In genomic region chr15:100417854-100418450, GRCm38 (mm10) we compare ENCODE assay signal across 19 mouse cellular contexts. TPM values are rescaled to one million over a fixed set of nuclear protein-coding genes. Genes with fewer than 3 reads are reported as not detected.
DNase-seq lines count a peak whose midpoint lies in the region; ATAC-seq and TF ChIP-seq lines count a peak whose summit lies in the region.
"Had no signal": no experiment of that assay in that cellular context is flagged by ENCODE, and none has a peak within 500 bp of the region (broad histone marks: within the 10 kb centered on the region; RNA-seq: fewer than 3 reads in every experiment).

No protein-coding gene starts in this region.

- no peaks in the 10 kb centered on the region for H3K9me3 ChIP-seq in kidney, embryonic 15.5 days (replicated peaks)
- H3K9me3 ChIP-seq in G1E (replicated peaks) = no peaks in the 10 kb centered on the region
- no peaks in the 10 kb centered on the region for H3K9me3 ChIP-seq in liver, embryonic 15.5 days (replicated peaks)
- H3K9me3 ChIP-seq in lung, postnatal 0 days (ENCODE audit: low read length) = no peaks in the 10 kb centered on the region
- H3K9me3 ChIP-seq: megakaryocyte, embryonic 14.5 days had no signal

- no peaks in the 10 kb centered on the region for H3K36me3 ChIP-seq in kidney, embryonic 15.5 days
- H3K36me3 ChIP-seq in G1E (replicated peaks) = peaks cover 61% of the 10 kb centered on the region
- peaks cover 30% of the 10 kb centered on the region for H3K36me3 ChIP-seq in liver, embryonic 15.5 days (replicated peaks)
- H3K36me3 ChIP-seq in lung, postnatal 0 days (ENCODE audit: insufficient read depth, low read length) = no peaks in the 10 kb centered on the region

- no peak for ATAC-seq in kidney, embryonic 15.5 days (replicated peaks; ENCODE audit: low FRiP score)
- ATAC-seq in G1E (ENCODE audit: extremely low read depth, insufficient number of reproducible peaks, low FRiP score, poor library complexity, severe bottlenecking) = no peak
- no peak for ATAC-seq in liver, embryonic 15.5 days (ENCODE audit: insufficient read depth)
- no peak for ATAC-seq in lung, postnatal 0 days
- ATAC-seq: activated CD4-positive, CD25-positive, alpha-beta regulatory T cell, adult 4 months; forebrain, postnatal 0 days had no signal

- no peak for TF ChIP-seq CTCF in G1E (IDR thresholded peaks at IDR 0.05; ENCODE audit: low read depth, low read length)
- no peak for TF ChIP-seq CTCF in lung, postnatal 0 days (IDR thresholded peaks at IDR 0.05)

- no peak overlapping the region for H3K9ac ChIP-seq in kidney, embryonic 15.5 days
- peak overlapping the region; percentile 44 for H3K9ac ChIP-seq in liver, embryonic 15.5 days
- H3K9ac ChIP-seq in lung, postnatal 0 days (replicated peaks; ENCODE audit: low read depth) = no peak overlapping the region
- H3K9ac ChIP-seq: forebrain, postnatal 0 days; lung, embryonic 14.5 days had no signal

- 0 out of 2 replicates have a peak overlapping the region, but pooled peaks have one; percentile 15 for H3K4me2 ChIP-seq in kidney, embryonic 15.5 days
- H3K4me2 ChIP-seq in liver, embryonic 15.5 days = peak overlapping the region; percentile 99
- no peak overlapping the region for H3K4me2 ChIP-seq in lung, postnatal 0 days (replicated peaks; ENCODE audit: low read depth, low read length)
- H3K4me2 ChIP-seq: lung, embryonic 14.5 days had no signal

- no peak for TF ChIP-seq EP300 in lung, postnatal 0 days (IDR thresholded peaks at IDR 0.05)

- H3K27ac ChIP-seq in kidney, embryonic 15.5 days = peak overlapping the region; percentile 64
- peak overlapping the region; percentile 56 for H3K27ac ChIP-seq in liver, embryonic 15.5 days (replicated peaks)
- H3K27ac ChIP-seq in lung, postnatal 0 days (ENCODE audit: low read length) = no peak overlapping the region

- 65% methylated on average over 9 of the region's 9 CpGs for WGBS in kidney, embryonic 15.5 days
- 60% methylated on average over 9 of the region's 9 CpGs for WGBS in liver, embryonic 15.5 days (ENCODE audit: insufficient replicate concordance)
- WGBS in lung, postnatal 0 days = 80% methylated on average over 9 of the region's 9 CpGs

- no peak overlapping the region for H3K4me3 ChIP-seq in kidney, embryonic 15.5 days (replicated peaks)
- peak overlapping the region; percentile 49; the same call in 1 of the 2 replicates for H3K4me3 ChIP-seq in G1E (ENCODE audit: low read depth, low read length)
- peak overlapping the region; percentile 99 for H3K4me3 ChIP-seq in liver, embryonic 15.5 days (replicated peaks)
- H3K4me3 ChIP-seq in lung, postnatal 0 days (ENCODE audit: low read depth, low read length) = no peak overlapping the region
- H3K4me3 ChIP-seq: megakaryocyte, embryonic 14.5 days had no signal

- DNase-seq in adrenal gland, postnatal 14 days = peak; percentile 47
- no peak for DNase-seq in adrenal gland, postnatal 4 days (ENCODE audit: low spot score in 2 of 2)
- DNase-seq in kidney, adult 9 months = no peak
- DNase-seq in G1E (ENCODE audit: low spot score) = no peak
- no peak for DNase-seq in lung, postnatal 0 days (ENCODE audit: low spot score)
- no peak for DNase-seq in urinary bladder, postnatal 36 days (ENCODE audit: low spot score in 2 of 2)
- DNase-seq: cerebellum, postnatal 14 days; forebrain, postnatal 0 days; gastrocnemius, postnatal 25 days; lung, embryonic 14.5 days; right cerebral cortex, postnatal 25 days had no signal

- H3K27me3 ChIP-seq in kidney, embryonic 15.5 days = no peaks in the 10 kb centered on the region
- H3K27me3 ChIP-seq in G1E (ENCODE audit: insufficient read depth, low read length) = no peaks in the 10 kb centered on the region
- no peaks in the 10 kb centered on the region for H3K27me3 ChIP-seq in liver, embryonic 15.5 days
- H3K27me3 ChIP-seq in lung, postnatal 0 days (replicated peaks; ENCODE audit: insufficient read depth, low read length) = no peaks in the 10 kb centered on the region
- H3K27me3 ChIP-seq: megakaryocyte, embryonic 14.5 days had no signal

- H3K4me1 ChIP-seq in kidney, embryonic 15.5 days = peaks cover 76% of the 10 kb centered on the region
- H3K4me1 ChIP-seq in G1E (ENCODE audit: insufficient read depth, low read depth, low read length) = peaks cover 81% of the 10 kb centered on the region
- H3K4me1 ChIP-seq in liver, embryonic 15.5 days (replicated peaks) = peaks cover 87% of the 10 kb centered on the region
- H3K4me1 ChIP-seq in lung, postnatal 0 days (ENCODE audit: insufficient read depth, low read depth, low read length) = peaks cover 7% of the 10 kb centered on the region; the same call in 1 of the 2 replicates

RNA-seq across cellular contexts. Expression of gene Gm5475, which starts 4.0 kb away (rescaled TPM):
- 0.19 TPM in 2 replicates for total RNA-seq in adrenal gland, postnatal 14 days (2021)
- total RNA-seq in adrenal gland, postnatal 4 days (2021) = under 1 TPM; 0.23 to 0.59 TPM
- polyA plus RNA-seq in kidney, embryonic 15.5 days (2015; fragmentation: Nextera tagmentation; extraction: Ambion mirVana) = 0.15 and 0.25 TPM in 2 replicates
- total RNA-seq in G1E (2014; fragmentation: Nextera tagmentation) = not detected in 2 replicates
- 0.05 and 0.17 TPM in 2 replicates for total RNA-seq in G1E (2017)
- polyA plus RNA-seq in G1E (2012) = not detected in 2 replicates
- polyA plus RNA-seq in liver, embryonic 15.5 days (2015; fragmentation: Nextera tagmentation; extraction: Ambion mirVana) = 0.05 TPM in 2 replicates
- 0.11 and 0.12 TPM in 2 replicates for polyA plus RNA-seq in lung, postnatal 0 days (2015; fragmentation: Nextera tagmentation; extraction: Ambion mirVana)
- total RNA-seq: forebrain, postnatal 0 days; gastrocnemius, postnatal 25 days had no signal
- polyA plus RNA-seq: embryonic facial prominence, embryonic 14.5 days; heart, embryonic 16.5 days; lung, embryonic 14.5 days; neural tube, embryonic 14.5 days had no signal

RNA-seq across cellular contexts. Expression of gene Slc11a2, which starts 6.9 kb away (rescaled TPM):
- 95.8 and 102 TPM in 2 replicates for total RNA-seq in adrenal gland, postnatal 14 days (2021)
- total RNA-seq in adrenal gland, postnatal 4 days (2021) = 10 to 100 TPM; 73.1 to 89.5 TPM
- 26.8 and 28.2 TPM in 2 replicates for polyA plus RNA-seq in kidney, embryonic 15.5 days (2015; fragmentation: Nextera tagmentation; extraction: Ambion mirVana)
- total RNA-seq in G1E (2014; fragmentation: Nextera tagmentation) = 66.1 and 95.4 TPM in 2 replicates
- total RNA-seq in G1E (2017) = 34.6 and 35.7 TPM in 2 replicates
- 4.5 and 5.4 TPM in 2 replicates for polyA plus RNA-seq in G1E (2012)
- polyA plus RNA-seq in liver, embryonic 15.5 days (2015; fragmentation: Nextera tagmentation; extraction: Ambion mirVana) = 39.7 and 43.9 TPM in 2 replicates
- polyA plus RNA-seq in lung, postnatal 0 days (2015; fragmentation: Nextera tagmentation; extraction: Ambion mirVana) = 16.1 and 19.2 TPM in 2 replicates

RNA-seq across cellular contexts. Expression of gene Letmd1, which starts 50.9 kb away (rescaled TPM):
- total RNA-seq in adrenal gland, postnatal 14 days (2021) = 287 and 307 TPM in 2 replicates
- total RNA-seq in adrenal gland, postnatal 4 days (2021) = 100 to 1,000 TPM in 1 of 2 experiments, 10 to 100 TPM in 1; 93.9 to 111 TPM
- polyA plus RNA-seq in kidney, embryonic 15.5 days (2015; fragmentation: Nextera tagmentation; extraction: Ambion mirVana) = 27.5 and 27.8 TPM in 2 replicates
- total RNA-seq in G1E (2014; fragmentation: Nextera tagmentation) (55.0 and 55.7 TPM in 2 replicates), G1E (2017) (28.4 and 32.8 TPM in 2 replicates)
- 54.5 and 60.8 TPM in 2 replicates for polyA plus RNA-seq in G1E (2012)
- polyA plus RNA-seq in liver, embryonic 15.5 days (2015; fragmentation: Nextera tagmentation; extraction: Ambion mirVana) = 11.9 and 14.3 TPM in 2 replicates
- 13.0 and 13.2 TPM in 2 replicates for polyA plus RNA-seq in lung, postnatal 0 days (2015; fragmentation: Nextera tagmentation; extraction: Ambion mirVana)

RNA-seq across cellular contexts. Expression of gene Higd1c, which starts 53.6 kb away (rescaled TPM):
- total RNA-seq in adrenal gland, postnatal 14 days (2021) = 0.83 TPM in 1 of 2 replicates, not detected in the other
- under 1 TPM; 0.73 to 0.79 TPM for total RNA-seq in adrenal gland, postnatal 4 days (2021)
- polyA plus RNA-seq in kidney, embryonic 15.5 days (2015; fragmentation: Nextera tagmentation; extraction: Ambion mirVana) = 0.64 and 1.7 TPM in 2 replicates
- total RNA-seq in G1E (2014; fragmentation: Nextera tagmentation) = not detected in 2 replicates
- not detected in 2 replicates for total RNA-seq in G1E (2017)
- not detected in 2 replicates for polyA plus RNA-seq in G1E (2012)
- not detected in 2 replicates for polyA plus RNA-seq in liver, embryonic 15.5 days (2015; fragmentation: Nextera tagmentation; extraction: Ambion mirVana)
- polyA plus RNA-seq in lung, postnatal 0 days (2015; fragmentation: Nextera tagmentation; extraction: Ambion mirVana) = not detected in 2 replicates
- total RNA-seq: forebrain, postnatal 0 days; gastrocnemius, postnatal 25 days; left cerebral cortex, postnatal 14 days had no signal
- polyA plus RNA-seq: activated CD4-positive, CD25-positive, alpha-beta regulatory T cell, adult 4 months; embryonic facial prominence, embryonic 14.5 days; forebrain, postnatal 0 days; heart, embryonic 16.5 days; lung, embryonic 14.5 days; neural tube, embryonic 14.5 days had no signal

Comparison
In these comparisons a context has a peak if more than half of its experiments do, and no peak if none do; other contexts are left out.
1. H3K4me3 ChIP-seq: peak in G1E (single experiment) and liver, embryonic 15.5 days (single experiment); none in kidney, embryonic 15.5 days (single experiment) and lung, postnatal 0 days (single experiment).